Mouse (Mus musculus): ENCODE measurements around the gene Vps8.

DNA sequence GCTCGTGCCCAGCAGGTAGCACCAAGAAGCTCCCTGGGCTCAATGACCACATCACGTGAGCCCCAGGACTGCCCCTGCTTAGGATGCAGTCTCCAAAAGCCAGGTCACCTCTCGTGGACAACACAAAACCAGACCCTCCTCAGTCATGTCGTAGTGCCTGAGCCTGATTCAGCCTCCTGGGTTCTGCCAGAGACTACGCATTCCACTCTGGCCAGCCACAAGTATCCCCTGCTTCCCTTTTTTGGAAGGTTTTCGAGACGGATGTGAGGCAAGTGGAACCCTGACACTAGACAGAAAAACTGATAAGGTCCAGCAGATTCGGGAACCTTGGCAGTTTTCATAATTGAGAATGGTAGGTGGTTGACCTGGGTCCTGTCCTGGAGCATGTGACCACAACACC lies 47.8 kb upstream of the Vps8 start:
- TF ChIP-seq EP300 (optimal IDR thresholded peaks at IDR 0.05), result no peak
- no peak for TF ChIP-seq CTCF (IDR thresholded peaks at IDR 0.05; ENCODE audit: low read depth)

Data from stomach, postnatal 0 days (tissue).